Mouse (Mus musculus) T-helper 2 cell (primary cell): ENCODE results near the gene Dstn.

Experiments
- in situ Hi-C: fragments of 300-600 bp; cut with MboI, MseI; formaldehyde crosslinking; loops from one replicate; pipeline ENCODE4 v1.15.1; 2025; ENCODE audit warnings: high pct_unique_total_duplicates

Dstn gene

GRCm38 (mm10) chr2:143953944-143954343 lies 38.8 kb downstream of the Dstn start:
- in situ Hi-C loops = loop anchor here (25.0 kb wide), 1 partner anchor 1267 kb away; no protein-coding TSS in a partner anchor

GRCm38 (mm10) chr2:143955004-143955403 lies 39.9 kb downstream of the Dstn start:
- in situ Hi-C loops = loop anchor here (25.0 kb wide), 1 partner anchor 1268 kb away; no protein-coding TSS in a partner anchor

- in situ Hi-C loops = loop anchor here (25.0 kb wide), 1 partner anchor 1268 kb away; no protein-coding TSS in a partner anchor
Observed at GRCm38 (mm10) chr2:143955746-143956145, 40.6 kb downstream of the Dstn start.

GRCm38 (mm10) chr2:143962192-143962591 lies 47.1 kb downstream of the Dstn start:
- in situ Hi-C loops = loop anchor here (25.0 kb wide), 1 partner anchor 1275 kb away; no protein-coding TSS in a partner anchor

- in situ Hi-C loops = loop anchor here (25.0 kb wide), 1 partner anchor 1276 kb away; no protein-coding TSS in a partner anchor
Observed at GRCm38 (mm10) chr2:143963318-143963717, 48.2 kb downstream of the Dstn start.

- in situ Hi-C loops = loop anchor here (25.0 kb wide), 1 partner anchor 1282 kb away; no protein-coding TSS in a partner anchor
Observed at GRCm38 (mm10) chr2:143969260-143969659, 54.1 kb downstream of the Dstn start.

- in situ Hi-C loops = loop anchor here (25.0 kb wide), 1 partner anchor 1284 kb away; no protein-coding TSS in a partner anchor
Observed at GRCm38 (mm10) chr2:143970841-143971240, 55.7 kb downstream of the Dstn start.

GRCm38 (mm10) chr2:143971887-143972286 lies 56.8 kb downstream of the Dstn start:
- in situ Hi-C loops = loop anchor here (25.0 kb wide), 1 partner anchor 1285 kb away; no protein-coding TSS in a partner anchor

- in situ Hi-C loops = loop anchor here (25.0 kb wide), 1 partner anchor 1286 kb away; no protein-coding TSS in a partner anchor
Observed at GRCm38 (mm10) chr2:143973161-143973560, 58.0 kb downstream of the Dstn start.

GRCm38 (mm10) chr2:143975146-143975649 lies 60.1 kb downstream of the Dstn start:
- in situ Hi-C loops = no loop called here

- in situ Hi-C loops = no loop called here
Observed at GRCm38 (mm10) chr2:143978444-143979147, 63.5 kb downstream of the Dstn start.

GRCm38 (mm10) chr2:143980781-143981398 lies 65.8 kb downstream of the Dstn start:
- in situ Hi-C loops = no loop called here

- in situ Hi-C loops = no loop called here
Observed at GRCm38 (mm10) chr2:143982152-143982551, 67.0 kb downstream of the Dstn start.

- in situ Hi-C loops = no loop called here
Observed at GRCm38 (mm10) chr2:143982901-143983300, 67.8 kb downstream of the Dstn start.

- in situ Hi-C loops = no loop called here
Observed at GRCm38 (mm10) chr2:143983482-143983881, 68.4 kb downstream of the Dstn start.

- in situ Hi-C loops = no loop called here
Observed at GRCm38 (mm10) chr2:143987485-143987884, 72.4 kb downstream of the Dstn start.

GRCm38 (mm10) chr2:143988016-143988415 lies 72.9 kb downstream of the Dstn start:
- in situ Hi-C loops = no loop called here

GRCm38 (mm10) chr2:143990997-143991396 lies 75.9 kb downstream of the Dstn start:
- in situ Hi-C loops = no loop called here

GRCm38 (mm10) chr2:143991964-143992672 lies 77.0 kb downstream of the Dstn start:
- in situ Hi-C loops = no loop called here
